Mouse (Mus musculus): ENCODE results near the gene Slc9a5. TPM values are rescaled to one million over a fixed set of nuclear protein-coding genes. Genes with fewer than 3 reads are reported as not detected.

The Slc9a5 gene
- polyA plus RNA-seq, 1 experiment from 2014 or later, result 1.3 TPM

GRCm38 (mm10) chr8:105313622-105314402, 34.8 kb upstream of the Slc9a5 start:
- Histone ChIP-seq H3K9ac (ENCODE audit: low read length) (no peak overlapping the region), H3K27me3 (ENCODE audit: control insufficient read depth, insufficient read depth, low read length) (no peaks in the 10 kb centered on the region), H3K4me1 (ENCODE audit: control insufficient read depth in 2 of 2, insufficient read depth in 2 of 2, low read length in 2 of 2) (peaks cover 18 to 32% of the 10 kb centered on the region in 2 experiments), H3K36me3 (ENCODE audit: control insufficient read depth, insufficient read depth, low read length) (peaks cover 87% of the 10 kb centered on the region), H3K27ac (replicated peaks in 1 of 2; ENCODE audit: control insufficient read depth in 1 of 2, insufficient read depth in 1 of 2, low read depth in 2 of 2, low read length in 2 of 2) (peak overlapping the region; percentile 28 to 47; a peak in 3 of 4 replicates), H3K4me2 (ENCODE audit: low read length) (no peak overlapping the region), H3K9me3 (ENCODE audit: control insufficient read depth, low read length) (no peaks in the 10 kb centered on the region), H3K4me3 (ENCODE audit: control insufficient read depth in 1 of 2, insufficient read depth in 1 of 2, low read depth in 1 of 2, low read length in 2 of 2) (no peak overlapping the region)
- 57% methylated on average over 9 of the region's 9 CpGs for WGBS
- 0 out of 2 replicates have a peak, but pooled peaks have one; percentile 23 for ATAC-seq (ENCODE audit: insufficient number of reproducible peaks, insufficient read depth, low FRiP score, low read depth)

- peaks cover 79% of the 10 kb centered on the region for H3K36me3 ChIP-seq (ENCODE audit: control insufficient read depth, insufficient read depth, low read length)
- H3K27ac ChIP-seq (replicated peaks in 1 of 2; ENCODE audit: control insufficient read depth in 1 of 2, insufficient read depth in 1 of 2, low read depth in 2 of 2, low read length in 2 of 2), result no peak overlapping the region
- WGBS, result 74% methylated on average over 18 of the region's 18 CpGs
These were observed 33.4 kb upstream of the Slc9a5 start for GRCm38 (mm10) chr8:105315073-105315769.

GRCm38 (mm10) chr8:105317941-105318340, 30.7 kb upstream of the Slc9a5 start:
- Histone ChIP-seq H3K4me3 (ENCODE audit: control insufficient read depth in 1 of 2, insufficient read depth in 1 of 2, low read depth in 1 of 2, low read length in 2 of 2) (no peak overlapping the region), H3K27me3 (ENCODE audit: control insufficient read depth, insufficient read depth, low read length) (no peaks in the 10 kb centered on the region), H3K9me3 (ENCODE audit: control insufficient read depth, low read length) (no peaks in the 10 kb centered on the region), H3K27ac (replicated peaks in 1 of 2; ENCODE audit: control insufficient read depth in 1 of 2, insufficient read depth in 1 of 2, low read depth in 2 of 2, low read length in 2 of 2) (no peak overlapping the region), H3K4me2 (ENCODE audit: low read length) (no peak overlapping the region), H3K4me1 (ENCODE audit: control insufficient read depth in 2 of 2, insufficient read depth in 2 of 2, low read length in 2 of 2) (peaks cover 18 to 32% of the 10 kb centered on the region in 2 experiments), H3K36me3 (ENCODE audit: control insufficient read depth, insufficient read depth, low read length) (peaks cover 74% of the 10 kb centered on the region), H3K9ac (ENCODE audit: low read length) (no peak overlapping the region)
- WGBS, result 88% methylated on average over 4 of the region's 4 CpGs
- no peak for ATAC-seq (ENCODE audit: insufficient number of reproducible peaks, insufficient read depth, low FRiP score, low read depth)

More at GRCm38 (mm10) chr8:105315073-105315769, 33.4 kb upstream of the Slc9a5 start:
- Histone ChIP-seq H3K9ac (ENCODE audit: low read length) (no peak overlapping the region), H3K4me3 (ENCODE audit: control insufficient read depth in 1 of 2, insufficient read depth in 1 of 2, low read depth in 1 of 2, low read length in 2 of 2) (no peak overlapping the region), H3K27me3 (ENCODE audit: control insufficient read depth, insufficient read depth, low read length) (no peaks in the 10 kb centered on the region), H3K4me2 (ENCODE audit: low read length) (no peak overlapping the region), H3K9me3 (ENCODE audit: control insufficient read depth, low read length) (no peaks in the 10 kb centered on the region), H3K4me1 (ENCODE audit: control insufficient read depth in 2 of 2, insufficient read depth in 2 of 2, low read length in 2 of 2) (peaks cover 18 to 32% of the 10 kb centered on the region in 2 experiments)
- no peak for ATAC-seq (ENCODE audit: insufficient number of reproducible peaks, insufficient read depth, low FRiP score, low read depth)

- Histone ChIP-seq H3K27ac (replicated peaks in 1 of 2; ENCODE audit: control insufficient read depth in 1 of 2, insufficient read depth in 1 of 2, low read depth in 2 of 2, low read length in 2 of 2) (no peak overlapping the region), H3K9ac (ENCODE audit: low read length) (no peak overlapping the region), H3K9me3 (ENCODE audit: control insufficient read depth, low read length) (no peaks in the 10 kb centered on the region), H3K27me3 (ENCODE audit: control insufficient read depth, insufficient read depth, low read length) (no peaks in the 10 kb centered on the region), H3K36me3 (ENCODE audit: control insufficient read depth, insufficient read depth, low read length) (peaks cover 72% of the 10 kb centered on the region), H3K4me2 (ENCODE audit: low read length) (no peak overlapping the region), H3K4me1 (ENCODE audit: control insufficient read depth in 2 of 2, insufficient read depth in 2 of 2, low read length in 2 of 2) (peaks cover 12 to 25% of the 10 kb centered on the region in 2 experiments; a peak in 3 of 4 replicates), H3K4me3 (ENCODE audit: control insufficient read depth in 1 of 2, insufficient read depth in 1 of 2, low read depth in 1 of 2, low read length in 2 of 2) (no peak overlapping the region)
- 75% methylated on average over 11 of the region's 11 CpGs for WGBS
- ATAC-seq (ENCODE audit: insufficient number of reproducible peaks, insufficient read depth, low FRiP score, low read depth), result no peak
These were observed 29.9 kb upstream of the Slc9a5 start for GRCm38 (mm10) chr8:105318662-105319190.

GRCm38 (mm10) chr8:105323183-105323582, 25.5 kb upstream of the Slc9a5 start:
- 66% methylated on average over 4 of the region's 4 CpGs for WGBS
- H3K36me3 ChIP-seq (ENCODE audit: control insufficient read depth, insufficient read depth, low read length), result peaks cover 36% of the 10 kb centered on the region
- no peak overlapping the region for H3K9ac ChIP-seq (ENCODE audit: low read length)
- H3K27ac ChIP-seq (replicated peaks in 1 of 2; ENCODE audit: control insufficient read depth in 1 of 2, insufficient read depth in 1 of 2, low read depth in 2 of 2, low read length in 2 of 2), result no peak overlapping the region
- peaks cover 6 to 22% of the 10 kb centered on the region in 2 experiments for H3K4me1 ChIP-seq (ENCODE audit: control insufficient read depth in 2 of 2, insufficient read depth in 2 of 2, low read length in 2 of 2)
- H3K9me3 ChIP-seq (ENCODE audit: control insufficient read depth, low read length), result no peaks in the 10 kb centered on the region
- no peak for ATAC-seq (ENCODE audit: insufficient number of reproducible peaks, insufficient read depth, low FRiP score, low read depth)
- no peak overlapping the region for H3K4me3 ChIP-seq (ENCODE audit: control insufficient read depth in 1 of 2, insufficient read depth in 1 of 2, low read depth in 1 of 2, low read length in 2 of 2)
- H3K4me2 ChIP-seq (ENCODE audit: low read length), result no peak overlapping the region
- no peaks in the 10 kb centered on the region for H3K27me3 ChIP-seq (ENCODE audit: control insufficient read depth, insufficient read depth, low read length)

- Histone ChIP-seq H3K4me3 (ENCODE audit: control insufficient read depth in 1 of 2, insufficient read depth in 1 of 2, low read depth in 1 of 2, low read length in 2 of 2) (peak overlapping the region; percentile 87 to 89), H3K9me3 (ENCODE audit: control insufficient read depth, low read length) (no peaks in the 10 kb centered on the region), H3K4me1 (ENCODE audit: control insufficient read depth in 2 of 2, insufficient read depth in 2 of 2, low read length in 2 of 2) (peaks cover 6 to 17% of the 10 kb centered on the region in 2 experiments), H3K36me3 (ENCODE audit: control insufficient read depth, insufficient read depth, low read length) (peaks cover 51% of the 10 kb centered on the region), H3K27ac (replicated peaks in 1 of 2; ENCODE audit: control insufficient read depth in 1 of 2, insufficient read depth in 1 of 2, low read depth in 2 of 2, low read length in 2 of 2) (peak overlapping the region; percentile 58 to 70), H3K27me3 (ENCODE audit: control insufficient read depth, insufficient read depth, low read length) (no peaks in the 10 kb centered on the region), H3K9ac (ENCODE audit: low read length) (peak overlapping the region; percentile 92), H3K4me2 (ENCODE audit: low read length) (peak overlapping the region; percentile 88)
- peak; percentile 18; the same call in 1 of the 2 replicates for ATAC-seq (ENCODE audit: insufficient number of reproducible peaks, insufficient read depth, low FRiP score, low read depth)
- WGBS, result under 1% methylated on average over 12 of the region's 12 CpGs
These were observed 23.0 kb upstream of the Slc9a5 start for GRCm38 (mm10) chr8:105325641-105326093.

GRCm38 (mm10) chr8:105326141-105326672, 22.4 kb upstream of the Slc9a5 start, which contains the start of the genes Lrrc29 and Tmem208:
TSS of gene Lrrc29 (minus strand) at chr8:105326278.
TSS of gene Tmem208 (plus strand) at chr8:105326354.
- Histone ChIP-seq H3K4me1 (ENCODE audit: control insufficient read depth in 2 of 2, insufficient read depth in 2 of 2, low read length in 2 of 2) (peaks cover 6 to 17% of the 10 kb centered on the region in 2 experiments), H3K27ac (replicated peaks in 1 of 2; ENCODE audit: control insufficient read depth in 1 of 2, insufficient read depth in 1 of 2, low read depth in 2 of 2, low read length in 2 of 2) (peak within 1 kb of the TSS; percentile 70 to 78), H3K4me3 (ENCODE audit: control insufficient read depth in 1 of 2, insufficient read depth in 1 of 2, low read depth in 1 of 2, low read length in 2 of 2) (peak within 1 kb of the TSS; percentile 87 to 89), H3K27me3 (ENCODE audit: control insufficient read depth, insufficient read depth, low read length) (no peaks in the 10 kb centered on the region), H3K36me3 (ENCODE audit: control insufficient read depth, insufficient read depth, low read length) (peaks cover 56% of the 10 kb centered on the region), H3K9ac (ENCODE audit: low read length) (peak within 1 kb of the TSS; percentile 92), H3K4me2 (ENCODE audit: low read length) (peak within 1 kb of the TSS; percentile 88), H3K9me3 (ENCODE audit: control insufficient read depth, low read length) (no peaks in the 10 kb centered on the region)
- peak; percentile 87 for ATAC-seq (ENCODE audit: insufficient number of reproducible peaks, insufficient read depth, low FRiP score, low read depth)
- under 1% methylated on average over 35 of the region's 36 CpGs for WGBS
